Mouse (Mus musculus) kidney, postnatal 14 days (tissue): ENCODE measurements around the gene Rps6ka5.

ENCODE experiments used
- DNase-seq: peaks from one replicate; pipeline ENCODE4 v3.0.0; 2022; ENCODE audit warnings: mixed read lengths

The Rps6ka5 gene

GRCm38 (mm10) chr12:100724606-100725457 lies 2.0 kb downstream of the Rps6ka5 start:
- DNase-seq: peak; percentile 100

GRCm38 (mm10) chr12:100724182-100724581 lies 2.6 kb downstream of the Rps6ka5 start:
- DNase-seq: no peak

- DNase-seq: no peak
Observed at GRCm38 (mm10) chr12:100720801-100721200, 6.0 kb downstream of the Rps6ka5 start.

GRCm38 (mm10) chr12:100717446-100717845 lies 9.3 kb downstream of the Rps6ka5 start:
- no peak for DNase-seq

GRCm38 (mm10) chr12:100716969-100717368 lies 9.8 kb downstream of the Rps6ka5 start:
- DNase-seq: no peak

- no peak for DNase-seq
Observed at GRCm38 (mm10) chr12:100711819-100712218, 15.0 kb downstream of the Rps6ka5 start.

GRCm38 (mm10) chr12:100711116-100711691 lies 15.6 kb downstream of the Rps6ka5 start:
- DNase-seq: no peak

GRCm38 (mm10) chr12:100710432-100710831 lies 16.4 kb downstream of the Rps6ka5 start:
- DNase-seq: no peak

GRCm38 (mm10) chr12:100707312-100707711 lies 19.5 kb downstream of the Rps6ka5 start:
- no peak for DNase-seq

- no peak for DNase-seq
Observed at GRCm38 (mm10) chr12:100705057-100705722, 21.6 kb downstream of the Rps6ka5 start.

- DNase-seq: no peak
Observed at GRCm38 (mm10) chr12:100698019-100698418, 28.8 kb downstream of the Rps6ka5 start.

- no peak for DNase-seq
Observed at GRCm38 (mm10) chr12:100696621-100697020, 30.2 kb downstream of the Rps6ka5 start.

- DNase-seq: no peak
Observed at GRCm38 (mm10) chr12:100695252-100695651, 31.5 kb downstream of the Rps6ka5 start.

GRCm38 (mm10) chr12:100692208-100692607 lies 34.6 kb downstream of the Rps6ka5 start:
- no peak for DNase-seq

GRCm38 (mm10) chr12:100690444-100690843 lies 36.3 kb downstream of the Rps6ka5 start:
- no peak for DNase-seq

GRCm38 (mm10) chr12:100688177-100688576 lies 38.6 kb downstream of the Rps6ka5 start:
- DNase-seq: no peak

GRCm38 (mm10) chr12:100687001-100687400 lies 39.8 kb downstream of the Rps6ka5 start:
- DNase-seq: no peak

- DNase-seq: no peak
Observed at GRCm38 (mm10) chr12:100681752-100682151, 45.0 kb downstream of the Rps6ka5 start.

GRCm38 (mm10) chr12:100681241-100681640 lies 45.5 kb downstream of the Rps6ka5 start:
- DNase-seq: no peak

- DNase-seq: no peak
Observed at GRCm38 (mm10) chr12:100680676-100681075, 46.1 kb downstream of the Rps6ka5 start.

- no peak for DNase-seq
Observed at GRCm38 (mm10) chr12:100670647-100671199, 56.1 kb downstream of the Rps6ka5 start.

- DNase-seq: no peak
Observed at GRCm38 (mm10) chr12:100665294-100665693, 61.5 kb downstream of the Rps6ka5 start.

- no peak for DNase-seq
Observed at GRCm38 (mm10) chr12:100660076-100660475, 66.7 kb downstream of the Rps6ka5 start.
